Mouse (Mus musculus) MN1 (cell line): Measurements from ENCODE around the gene Anapc11.
"Not testable (repeated sequence)": the region's sequence is repeated elsewhere in the genome, so short reads cannot be mapped to it uniquely, and the experiment has no call there.

Experiments used
- DNase-seq: peaks from one replicate; pipeline ENCODE4 v3.0.0-alpha.2; 2016; ENCODE audit warnings: low spot score

Anapc11 gene

DNA sequence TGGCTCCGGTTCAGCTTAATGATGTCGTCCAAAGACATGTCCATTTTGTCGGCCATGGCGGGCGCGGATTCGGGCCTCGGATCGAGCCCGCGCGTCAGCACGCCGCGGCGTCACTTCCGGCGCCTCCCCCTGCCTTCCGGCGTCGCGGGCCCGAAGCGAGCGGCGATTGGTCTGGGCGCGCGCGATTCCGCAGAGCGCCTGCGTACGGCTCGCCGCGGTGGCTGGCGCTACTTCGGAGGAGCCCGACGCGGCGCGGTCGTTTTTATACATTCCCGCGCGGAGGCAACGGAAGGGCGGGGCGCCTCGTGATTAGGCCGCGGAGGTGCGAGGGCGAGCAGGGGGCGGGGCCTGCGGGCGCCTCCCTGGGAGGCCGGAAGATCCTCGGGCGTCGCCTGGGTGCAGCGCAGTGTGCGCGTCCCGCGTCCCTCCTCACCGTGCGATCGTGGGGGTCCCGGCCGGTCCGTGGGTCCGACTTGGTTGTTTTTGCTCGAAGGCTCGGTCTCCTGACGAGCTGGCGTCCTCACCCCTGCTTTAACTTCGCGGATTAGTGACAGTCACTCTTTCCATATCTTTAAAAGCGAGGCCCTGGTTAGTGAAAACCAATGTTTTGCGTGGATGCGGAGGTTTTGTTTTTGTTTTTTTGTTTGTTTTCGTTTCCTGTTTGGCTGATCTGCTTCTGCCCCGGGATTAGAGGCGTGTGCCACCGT is at the start of gene Anapc11, which contains the start of gene Alyref:
Anapc11 (plus strand) TSS at position 139 of the 707 bp plus-strand sequence.
Alyref (minus strand) TSS at position 83 of the 707 bp plus-strand sequence.
- DNase-seq = peak; percentile 95

GRCm38 (mm10) chr11:120548786-120549167 is 49.4 kb upstream of the Anapc11 start:
- DNase-seq = no peak

DNA sequence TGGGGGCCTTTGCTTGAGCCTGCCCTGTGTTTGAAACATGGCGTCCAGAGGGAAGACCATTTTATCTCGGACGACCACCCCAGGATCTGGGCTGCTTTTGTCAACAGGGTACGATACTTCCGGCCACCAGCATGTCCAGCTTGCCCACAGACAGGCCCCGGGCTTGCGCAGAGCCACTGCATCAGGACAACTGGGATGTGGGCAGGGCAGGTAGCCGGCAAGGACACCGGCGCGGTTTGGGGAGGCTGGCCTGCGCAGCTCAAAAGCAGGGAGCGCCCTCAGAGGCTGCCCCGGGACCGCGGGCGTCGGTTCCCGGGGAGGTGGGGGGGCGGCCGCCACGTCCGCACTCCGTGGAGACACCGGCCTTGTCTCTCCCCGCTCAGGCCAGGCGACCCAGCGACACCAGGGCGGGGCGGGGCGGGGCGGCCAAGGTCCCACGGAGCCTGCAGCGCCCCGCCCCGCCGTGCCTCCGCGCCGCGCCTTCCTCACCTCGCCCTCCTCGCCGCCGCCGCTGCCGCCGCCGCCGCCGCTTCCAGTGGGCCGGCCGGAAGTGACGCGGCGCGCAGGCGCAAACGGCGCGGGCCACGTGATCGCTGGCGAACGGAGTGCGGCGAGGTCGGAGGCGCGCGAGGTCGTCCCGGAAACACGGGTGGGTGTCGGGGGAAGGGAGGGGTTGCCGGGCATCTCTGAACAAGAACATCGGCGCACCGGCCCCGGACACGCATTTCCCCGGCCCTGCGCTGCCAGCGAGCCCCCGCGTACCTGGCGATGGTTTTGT is 48.9 kb upstream of the Anapc11 start, which contains the start of gene Mcrip1:
Mcrip1 (minus strand) TSS at position 560 of the 778 bp plus-strand sequence.
- peak; percentile 94 for DNase-seq

DNA sequence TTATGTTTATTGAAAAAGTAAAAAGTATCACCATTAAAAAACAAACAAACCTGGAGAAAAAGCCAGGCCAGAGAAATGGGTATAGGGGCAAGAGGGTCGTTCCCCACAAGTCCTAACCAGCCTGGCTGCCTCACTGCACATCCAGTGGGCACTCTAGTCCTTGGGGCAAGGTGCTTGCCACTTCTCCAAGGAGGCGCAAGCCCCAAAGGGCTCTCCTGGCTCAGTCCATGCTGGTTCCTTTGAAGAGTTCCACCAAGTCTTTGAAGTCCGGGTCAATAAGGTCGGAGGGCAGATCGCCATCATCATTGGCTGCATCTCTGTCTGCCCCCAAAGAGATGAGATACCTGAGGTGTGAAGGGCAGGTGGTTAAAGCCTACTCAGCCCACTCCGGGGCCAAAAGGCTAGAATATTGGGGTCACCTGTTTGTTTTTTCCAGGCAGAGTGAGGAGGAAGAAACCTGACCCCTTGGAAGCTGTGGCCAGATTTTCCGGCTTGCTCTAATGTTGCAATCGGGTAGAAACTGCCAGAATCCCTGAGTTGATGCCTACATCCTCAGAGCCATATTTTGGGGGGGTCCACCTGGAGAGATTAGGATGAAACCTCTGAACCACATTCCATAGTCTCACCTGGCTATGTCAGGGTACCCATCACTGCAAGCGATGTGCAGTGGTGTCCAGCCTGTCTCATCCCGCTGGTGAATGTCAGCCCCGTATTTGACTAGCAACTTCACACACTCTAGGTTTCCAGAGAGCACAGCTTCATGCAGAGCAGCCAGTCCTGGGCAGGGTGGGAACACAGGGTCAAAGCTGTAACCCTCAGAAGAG is 48.0 kb upstream of the Anapc11 start:
- DNase-seq = no peak

- no peak for DNase-seq
Observed at GRCm38 (mm10) chr11:120550810-120551440, 47.3 kb upstream of the Anapc11 start, which contains the start of gene Ppp1r27. TSS of gene Ppp1r27 (minus strand) at chr11:120551132.

DNA sequence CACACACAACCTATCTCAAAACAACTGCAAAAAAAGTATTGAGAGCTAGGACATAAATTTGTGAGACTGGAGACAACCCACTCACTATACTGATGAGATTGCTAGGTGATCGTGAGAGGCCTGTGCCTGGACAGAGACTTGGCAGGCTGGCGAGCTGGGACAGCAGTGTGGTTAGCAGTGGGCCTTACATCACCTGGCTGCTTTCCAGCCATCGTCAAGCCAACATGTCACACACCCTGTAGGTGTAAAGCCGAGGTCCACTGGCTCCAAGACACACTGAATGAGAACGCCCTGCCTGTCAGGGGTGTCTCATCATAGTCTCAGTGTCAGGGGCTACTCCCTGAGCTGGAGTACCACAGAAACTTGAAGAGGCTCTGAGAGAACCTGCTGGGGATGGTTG is 45.5 kb upstream of the Anapc11 start:
- DNase-seq = no peak

GRCm38 (mm10) chr11:120554834-120555233 is 43.4 kb upstream of the Anapc11 start:
- DNase-seq = peak; percentile 69

DNA sequence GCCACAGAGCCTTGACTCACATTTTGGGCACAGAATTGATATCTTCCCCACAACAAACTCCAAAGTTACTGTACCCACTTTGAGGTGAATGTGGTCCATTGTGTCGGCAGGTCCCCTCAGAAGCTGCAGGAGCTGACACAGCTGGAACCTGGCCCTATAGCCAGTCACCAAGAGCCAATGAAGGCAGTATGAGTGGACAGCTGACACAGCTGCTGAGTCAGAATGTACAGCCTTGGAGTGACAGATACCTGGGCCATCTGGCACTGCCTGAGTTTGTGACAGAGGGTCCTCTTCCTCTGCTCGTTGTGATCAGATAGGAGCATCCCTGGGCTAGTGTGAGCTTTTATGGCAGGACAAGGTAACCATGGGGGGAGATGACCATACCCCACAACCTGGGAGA is 43.0 kb upstream of the Anapc11 start:
- DNase-seq = no peak

DNA sequence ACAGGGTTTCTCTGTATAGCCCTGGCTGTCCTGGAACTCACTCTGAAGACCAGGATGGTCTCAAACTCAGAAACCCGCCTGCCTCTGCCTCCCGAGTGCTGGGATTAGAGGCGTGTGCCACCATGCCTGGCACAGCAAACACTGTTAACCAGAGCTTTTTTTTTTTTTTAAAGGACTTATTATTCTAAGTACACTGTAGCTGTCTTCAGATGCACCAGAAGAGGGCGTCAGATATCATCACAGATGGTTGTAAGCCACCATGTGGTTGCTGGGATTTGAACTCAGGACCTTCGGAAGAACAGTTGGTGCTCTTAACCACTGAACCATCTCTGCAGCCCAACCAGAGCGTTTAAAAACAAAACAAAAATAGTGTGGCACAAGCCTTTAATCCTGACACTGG is 39.4 kb upstream of the Anapc11 start:
- DNase-seq = not testable (repeated sequence)

DNA sequence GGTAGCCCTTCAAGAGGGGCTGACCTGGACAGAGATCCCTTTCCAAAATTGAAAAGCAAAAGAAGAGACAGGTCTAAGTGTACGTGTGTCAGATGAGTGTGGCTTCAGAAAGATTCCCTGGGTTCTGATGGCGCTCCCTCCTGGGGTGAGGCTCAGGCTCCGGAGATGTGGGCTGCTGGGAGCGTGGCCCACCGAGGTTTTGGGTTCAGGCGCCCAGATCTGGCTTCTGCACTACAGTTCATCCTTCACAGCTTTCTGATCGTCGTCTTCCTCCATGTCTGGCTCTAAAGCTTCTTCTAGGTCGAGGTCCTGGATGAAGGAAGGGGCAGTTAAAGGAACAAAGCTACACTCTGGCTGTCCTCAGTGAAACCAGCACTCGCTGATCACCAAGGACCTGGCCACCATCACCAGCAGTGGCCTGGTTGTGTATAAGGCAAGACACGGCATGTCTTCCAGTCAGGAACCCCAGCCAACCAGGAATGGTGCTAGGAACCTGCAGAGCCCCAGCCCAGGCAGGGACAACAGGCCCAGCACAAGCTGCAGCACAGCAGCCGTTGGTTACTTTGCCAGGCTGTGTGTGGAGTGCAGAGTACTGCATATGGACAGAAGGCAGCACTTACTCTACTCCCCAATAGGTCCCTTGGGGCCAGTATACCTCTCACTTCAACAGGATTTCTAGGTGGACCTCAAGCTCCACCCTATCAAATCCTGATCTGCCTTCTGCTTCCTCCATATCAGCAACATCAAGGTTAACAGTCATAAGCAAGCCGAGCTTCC is 37.1 kb upstream of the Anapc11 start:
- no peak for DNase-seq

- no peak for DNase-seq
Observed at GRCm38 (mm10) chr11:120562949-120563348, 35.3 kb upstream of the Anapc11 start.

- no peak for DNase-seq
Observed at GRCm38 (mm10) chr11:120565114-120565513, 33.1 kb upstream of the Anapc11 start.

GRCm38 (mm10) chr11:120568324-120568723 is 29.9 kb upstream of the Anapc11 start:
- no peak for DNase-seq

GRCm38 (mm10) chr11:120571122-120571521 is 27.1 kb upstream of the Anapc11 start:
- DNase-seq = no peak

- DNase-seq = no peak
Observed at GRCm38 (mm10) chr11:120571754-120572416, 26.3 kb upstream of the Anapc11 start.

DNA sequence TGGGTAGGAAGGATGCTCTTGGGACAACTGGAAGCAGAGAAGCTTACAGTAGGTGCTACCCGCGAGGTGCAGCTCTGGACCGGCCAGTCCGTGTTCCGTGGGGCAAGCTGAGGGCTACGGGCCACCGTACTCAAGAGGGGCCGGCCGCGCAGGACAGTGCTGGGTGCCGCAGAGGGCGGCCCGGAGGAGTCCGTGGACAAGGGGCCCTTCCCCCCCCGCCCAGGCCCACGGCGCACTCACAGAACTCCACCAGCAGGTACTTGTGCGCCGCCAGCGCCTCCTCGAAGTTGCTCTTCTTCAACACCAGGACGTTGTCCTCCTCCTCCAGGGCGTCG is 25.8 kb upstream of the Anapc11 start:
- no peak for DNase-seq

DNA sequence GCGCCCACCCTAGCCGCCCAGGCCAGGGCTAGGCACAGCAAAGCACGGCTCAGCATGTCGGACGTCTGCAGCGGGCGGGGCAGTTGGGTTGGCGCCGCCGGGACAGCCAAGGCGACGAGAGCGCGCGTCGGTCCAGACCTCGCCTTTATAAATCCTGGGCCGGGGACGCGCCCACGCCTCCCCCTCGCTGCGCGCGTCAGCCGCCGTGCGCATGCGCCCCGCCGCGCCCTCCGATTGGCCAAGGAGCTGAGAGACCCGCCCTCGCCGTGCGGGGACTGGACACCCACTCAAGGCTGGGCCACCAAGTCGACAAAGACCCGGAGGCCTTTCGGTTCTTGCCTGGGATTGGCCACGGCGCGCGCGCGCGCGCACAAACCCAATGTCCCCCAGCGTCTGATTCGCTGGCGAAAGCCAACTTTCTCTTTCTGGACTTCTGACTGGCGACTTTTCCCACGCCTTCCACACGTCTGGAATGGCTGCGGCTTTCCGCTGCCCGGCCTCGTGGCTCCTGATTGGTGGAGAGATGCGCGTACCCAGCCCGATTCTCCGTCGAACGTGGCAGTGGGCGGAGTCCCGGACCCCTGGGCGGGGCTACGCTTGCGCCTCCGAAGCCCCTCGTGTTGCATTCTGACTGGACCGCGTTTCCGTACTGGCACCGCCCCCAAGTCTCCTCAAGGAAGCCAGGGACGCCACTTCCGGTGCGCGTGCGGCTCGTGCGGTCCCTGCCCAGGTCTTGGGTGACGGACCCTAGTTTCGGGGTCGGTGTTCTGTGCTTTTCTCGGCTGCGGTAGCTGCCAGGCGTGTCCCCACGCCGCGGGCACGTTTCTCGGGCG is 25.3 kb upstream of the Anapc11 start, which contains the start of gene P4hb:
P4hb (minus strand) TSS at position 502 of the 833 bp plus-strand sequence.
- peak; percentile 99 for DNase-seq

DNA sequence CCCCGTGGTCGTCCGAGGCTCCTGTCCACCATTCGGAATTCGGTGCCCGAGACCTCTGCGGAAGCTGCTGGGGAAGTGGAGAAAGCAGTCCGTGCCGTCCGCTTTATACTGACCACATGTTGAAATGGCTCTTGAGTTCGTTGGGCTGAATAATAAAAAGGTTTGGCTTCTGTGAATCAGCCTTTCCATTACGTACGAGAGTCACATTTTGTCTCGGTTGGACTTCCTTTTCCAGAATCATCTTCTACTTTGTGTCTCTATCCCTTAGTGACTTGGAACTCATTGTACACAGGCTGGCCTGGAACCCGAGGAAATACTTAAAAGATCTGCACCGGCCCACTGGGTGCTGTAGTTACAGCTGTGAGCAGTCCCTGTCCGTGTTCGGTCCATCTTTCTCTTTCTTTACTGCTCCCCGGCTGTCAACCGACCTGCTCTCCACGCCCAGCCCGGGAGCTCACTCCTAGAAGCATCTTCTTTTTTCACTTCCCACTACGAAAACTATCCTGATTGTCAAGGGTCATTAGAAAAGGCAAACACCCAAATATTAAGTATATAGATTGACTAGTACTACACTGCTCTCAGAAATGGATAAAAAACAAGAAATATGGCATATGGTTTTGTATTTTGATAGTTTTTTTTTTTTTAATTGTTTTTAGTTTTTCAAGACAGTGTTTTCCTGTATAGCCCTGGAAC is 24.5 kb upstream of the Anapc11 start:
- no peak for DNase-seq

DNA sequence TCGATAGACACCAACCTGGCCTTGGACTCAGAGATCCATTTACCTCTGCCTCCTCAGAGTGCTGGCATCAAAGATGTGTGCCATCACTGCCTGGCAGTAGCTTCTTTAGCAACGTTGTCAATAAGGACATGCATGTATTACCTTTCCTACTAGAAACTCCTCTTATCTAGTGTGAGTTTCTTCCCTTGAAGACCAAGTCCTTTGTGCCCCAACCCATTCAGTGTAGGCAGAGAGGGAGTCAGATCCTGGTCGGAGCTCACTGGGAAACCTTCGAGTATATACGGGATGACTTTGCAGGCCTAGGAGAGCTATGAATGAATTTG is 24.0 kb upstream of the Anapc11 start:
- no peak for DNase-seq
